Mouse (Mus musculus) midbrain, embryonic 14.5 days (tissue): ENCODE data around the gene Rtel1. TPM values are rescaled to one million over a fixed set of nuclear protein-coding genes. Genes with fewer than 3 reads are reported as not detected.

Source experiments
- ATAC-seq: fragments of 200-750 bp; cut with Nextera tagmentation; 2 replicates; pipeline ENCODE4 v1.8.0; 2017; ENCODE audit warnings: moderate number of reproducible peaks, moderate library complexity; ENCODE audit not compliant: low FRiP score, low TSS enrichment
- DNase-seq: peaks from one replicate; pipeline ENCODE4 v3.0.0-alpha.2; 2015
- H3K27ac ChIP-seq: fragments of 300-500 bp; sonication (generic); replicated peaks from 2 replicates; pipeline ENCODE4 v1.5.1; 2014; ENCODE audit warnings: mild to moderate bottlenecking, low read depth, low read length, moderate library complexity
- H3K27me3 ChIP-seq: fragments of 300-500 bp; sonication (generic); 2 replicates; pipeline ENCODE4 v1.6.1; 2014; ENCODE audit warnings: low read length, control low read depth, mixed read lengths; ENCODE audit not compliant: control insufficient read depth, insufficient read depth
- H3K36me3 ChIP-seq: fragments of 300-500 bp; sonication (generic); 2 replicates; pipeline ENCODE4 v1.6.1; 2014; ENCODE audit warnings: low read length, control low read depth; ENCODE audit not compliant: control insufficient read depth, insufficient read depth
- H3K4me1 ChIP-seq: fragments of 300-500 bp; sonication (generic); 2 replicates; pipeline ENCODE4 v1.6.1; 2014; ENCODE audit warnings: mild to moderate bottlenecking, antibody characterized with exemption, low read length, control low read depth; ENCODE audit not compliant: control insufficient read depth, insufficient read depth
- H3K4me2 ChIP-seq: fragments of 300-500 bp; sonication (generic); 2 replicates; pipeline ENCODE4 v1.6.1; 2014; ENCODE audit warnings: mild to moderate bottlenecking, low read length, moderate library complexity
- H3K4me3 ChIP-seq: fragments of 300-500 bp; sonication (generic); replicated peaks from 2 replicates; pipeline ENCODE4 v1.5.1; 2014; ENCODE audit warnings: low read depth, low read length
- H3K9ac ChIP-seq: fragments of 300-500 bp; sonication (generic); replicated peaks from 2 replicates; pipeline ENCODE4 v1.6.1; 2014; ENCODE audit warnings: mild to moderate bottlenecking, low read length, moderate library complexity
- H3K9me3 ChIP-seq: fragments of 300-500 bp; sonication (generic); 2 replicates; pipeline ENCODE4 v1.6.1; 2016; ENCODE audit warnings: low read length, control low read depth, mixed read lengths; ENCODE audit not compliant: control insufficient read depth
- WGBS: fragments of 180-500 bp; shearing (Covaris S2); extraction: QIAGEN DNeasy Blood & Tissue Kit; methylation state at CpG from one replicate; pipeline ENCODE4 v1.1.7; 2014; 5-methylcytosine and 5-hydroxymethylcytosine counted together
- polyA plus RNA-seq: library from polyadenylated mRNA; unstranded; fragments of >200 nt; fragmentation: Nextera tagmentation; extraction: Ambion mirVana; gene quantifications from 2 replicates; pipeline ENCODE4 v1.2.1, GENCODE M21; 2014

The Rtel1 gene
- polyA plus RNA-seq, 1 experiment from 2014 or later: 46.9 TPM

DNA sequence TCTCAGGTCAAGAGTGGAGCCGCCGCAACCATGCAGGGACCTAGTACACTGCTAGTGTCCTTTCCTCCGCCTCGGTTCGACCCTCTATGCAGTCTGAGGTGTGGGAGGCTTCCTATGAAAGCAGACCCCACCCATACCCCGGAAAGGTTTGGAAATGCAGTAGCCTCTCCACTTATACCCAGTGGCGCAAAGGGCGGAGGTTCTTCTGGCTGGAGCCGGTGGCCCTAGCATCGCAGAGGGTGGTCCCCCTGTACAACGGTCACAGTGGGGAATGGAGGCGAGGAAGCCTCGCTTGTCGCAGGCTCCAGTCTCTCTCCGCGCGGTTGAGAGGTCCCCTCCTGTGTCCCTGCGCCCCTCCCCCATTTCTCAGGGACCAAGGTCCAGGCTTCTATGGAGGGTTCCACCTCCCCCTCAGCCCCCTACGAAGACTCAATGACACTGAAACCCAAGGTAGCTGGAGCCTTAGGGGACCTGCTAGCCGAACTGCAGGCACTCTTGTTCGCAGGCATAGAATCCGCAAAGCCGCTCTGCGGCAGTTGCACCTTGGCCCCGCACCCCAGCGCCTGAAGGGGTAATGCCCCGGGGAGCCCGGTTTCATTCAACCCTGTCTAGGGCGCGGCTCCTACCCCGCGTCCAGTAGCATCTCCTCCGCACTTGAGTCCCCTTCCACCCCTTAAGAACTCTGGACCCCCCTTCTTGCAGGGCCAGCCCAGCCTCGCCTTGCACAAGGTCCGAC lies 6.0 kb upstream of the Rtel1 start:
- Histone ChIP-seq H3K36me3 (peaks cover 10% of the 10 kb centered on the region), H3K4me2 (peak overlapping the region; percentile 76), H3K27me3 (no peaks in the 10 kb centered on the region), H3K9ac (peak overlapping the region; percentile 96), H3K4me3 (peak overlapping the region; percentile 83), H3K9me3 (no peaks in the 10 kb centered on the region), H3K4me1 (peaks cover 24% of the 10 kb centered on the region), H3K27ac (peak overlapping the region; percentile 95)
- ATAC-seq (peak; percentile 63), DNase-seq (peak; percentile 71)
- WGBS: 1% methylated on average over 35 of the region's 35 CpGs

DNA sequence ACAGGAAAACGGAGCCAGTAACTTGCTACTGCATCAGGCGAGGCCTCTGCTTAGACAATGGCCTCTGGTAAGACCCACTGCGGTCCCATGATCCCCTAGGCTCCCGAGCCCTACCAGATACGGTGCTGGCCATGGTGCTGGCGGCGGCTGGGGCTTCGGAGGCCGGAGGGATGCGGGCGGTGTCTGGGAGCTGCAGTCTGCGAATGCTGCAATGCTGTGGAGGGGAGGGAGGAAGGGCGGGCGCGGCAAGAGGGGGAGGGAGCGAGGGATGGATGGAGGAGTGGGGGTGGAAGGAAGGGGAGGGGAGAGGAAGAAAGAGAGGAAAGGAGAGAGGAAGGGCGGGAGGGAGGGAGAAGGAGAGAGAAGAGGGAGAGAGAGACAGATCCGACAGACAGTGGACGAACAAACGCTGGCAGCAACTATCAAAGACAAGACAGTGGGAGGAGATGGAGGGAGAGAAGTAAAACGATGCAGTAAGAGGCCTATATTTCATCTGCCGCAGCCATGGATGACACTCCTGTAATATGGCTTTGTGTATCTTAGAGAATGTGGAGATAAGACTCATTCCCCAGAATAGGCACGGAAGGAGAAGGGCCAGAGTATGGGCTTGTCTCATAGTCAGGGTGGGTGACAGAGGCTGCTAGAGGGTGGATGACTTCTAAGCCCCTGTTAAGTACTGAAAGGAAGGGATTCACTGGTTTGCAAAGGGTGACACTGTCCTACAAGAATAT lies 5.3 kb upstream of the Rtel1 start, which contains the start of gene Stmn3:
Gene Stmn3 (minus strand): TSS at position 421 of the 731 bp plus-strand sequence.
- DNase-seq (peak; percentile 89), ATAC-seq (peak; percentile 83)
- Histone ChIP-seq H3K36me3 (peaks cover 3% of the 10 kb centered on the region; the same call in 1 of the 2 replicates), H3K4me2 (peak within 1 kb of the TSS; percentile 76), H3K27ac (peak within 1 kb of the TSS; percentile 95), H3K4me3 (peak within 1 kb of the TSS; percentile 83), H3K9me3 (no peaks in the 10 kb centered on the region), H3K9ac (peak within 1 kb of the TSS; percentile 96), H3K27me3 (no peaks in the 10 kb centered on the region), H3K4me1 (peaks cover 28% of the 10 kb centered on the region)
- WGBS: 2% methylated on average over 23 of the region's 23 CpGs

- H3K27ac ChIP-seq: 0 out of 2 replicates have a peak overlapping the region, but pooled peaks have one; percentile 78
- 17% methylated on average over 7 of the region's 7 CpGs for WGBS
- H3K4me1 ChIP-seq: peaks cover 14% of the 10 kb centered on the region
- H3K9ac ChIP-seq: peak overlapping the region; percentile 51
- ATAC-seq: no peak
- H3K36me3 ChIP-seq: peaks cover 32% of the 10 kb centered on the region
- no peaks in the 10 kb centered on the region for H3K9me3 ChIP-seq
- no peak for DNase-seq
- H3K4me3 ChIP-seq: peak overlapping the region; percentile 57
- peak overlapping the region; percentile 69 for H3K4me2 ChIP-seq
- no peaks in the 10 kb centered on the region for H3K27me3 ChIP-seq
Measured at GRCm38 (mm10) chr2:181320103-181320499, 562 bp downstream of the Rtel1 start.

- H3K9me3 ChIP-seq: no peaks in the 10 kb centered on the region
- no peak for DNase-seq
- 74% methylated on average over 5 of the region's 5 CpGs for WGBS
- no peak for ATAC-seq
- peaks cover 13% of the 10 kb centered on the region for H3K4me1 ChIP-seq
- no peaks in the 10 kb centered on the region for H3K27me3 ChIP-seq
- H3K27ac ChIP-seq: no peak overlapping the region
- peaks cover 51% of the 10 kb centered on the region for H3K36me3 ChIP-seq
- H3K4me2 ChIP-seq: no peak overlapping the region
- no peak overlapping the region for H3K9ac ChIP-seq
- no peak overlapping the region for H3K4me3 ChIP-seq
Measured at GRCm38 (mm10) chr2:181322136-181322535, 2.6 kb downstream of the Rtel1 start.

DNA sequence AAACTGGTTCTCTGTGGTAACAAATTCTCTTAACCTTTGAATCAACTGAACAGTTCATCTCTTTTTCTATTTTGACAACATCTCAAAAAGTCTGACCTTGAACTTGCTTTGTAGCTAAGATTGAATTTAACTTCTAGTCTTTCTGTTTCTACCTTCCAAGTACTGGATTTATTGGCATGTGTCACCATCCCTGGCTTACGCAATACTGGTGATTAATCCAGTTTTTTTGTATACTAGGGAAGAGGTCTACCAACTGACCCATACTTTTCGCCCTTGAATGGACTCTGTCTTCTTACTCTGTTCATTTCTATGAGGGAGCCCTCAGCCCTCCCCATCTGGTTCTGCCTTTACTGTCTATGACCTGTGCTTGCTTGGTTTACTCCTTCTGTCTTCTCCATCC lies 6.6 kb downstream of the Rtel1 start:
- Histone ChIP-seq H3K4me1 (no peaks in the 10 kb centered on the region), H3K4me3 (no peak overlapping the region), H3K36me3 (peaks cover 79% of the 10 kb centered on the region), H3K9me3 (no peaks in the 10 kb centered on the region), H3K4me2 (no peak overlapping the region), H3K27me3 (no peaks in the 10 kb centered on the region), H3K27ac (no peak overlapping the region), H3K9ac (no peak overlapping the region)
- WGBS: 93% methylated on average over 2 of the region's 2 CpGs
- ATAC-seq: no peak
- no peak for DNase-seq

GRCm38 (mm10) chr2:181332542-181332941 lies 13.0 kb downstream of the Rtel1 start:
- Histone ChIP-seq H3K4me2 (no peak overlapping the region), H3K4me1 (no peaks in the 10 kb centered on the region), H3K27ac (no peak overlapping the region), H3K27me3 (no peaks in the 10 kb centered on the region), H3K9me3 (no peaks in the 10 kb centered on the region), H3K4me3 (no peak overlapping the region), H3K36me3 (peaks cover 68% of the 10 kb centered on the region), H3K9ac (no peak overlapping the region)
- DNase-seq (no peak), ATAC-seq (no peak)

- Histone ChIP-seq H3K4me2 (no peak overlapping the region), H3K36me3 (peaks cover 68% of the 10 kb centered on the region), H3K4me3 (no peak overlapping the region), H3K9me3 (no peaks in the 10 kb centered on the region), H3K27ac (no peak overlapping the region), H3K27me3 (no peaks in the 10 kb centered on the region), H3K9ac (no peak overlapping the region), H3K4me1 (no peaks in the 10 kb centered on the region)
- ATAC-seq: no peak
- DNase-seq: peak; percentile 84
- 52% methylated on average over 3 of the region's 3 CpGs for WGBS
Measured at GRCm38 (mm10) chr2:181334023-181334422, 14.5 kb downstream of the Rtel1 start.

GRCm38 (mm10) chr2:181340426-181340825 lies 20.9 kb downstream of the Rtel1 start:
- Histone ChIP-seq H3K4me1 (no peaks in the 10 kb centered on the region), H3K4me3 (no peak overlapping the region), H3K9ac (no peak overlapping the region), H3K4me2 (no peak overlapping the region), H3K27me3 (no peaks in the 10 kb centered on the region), H3K36me3 (peaks cover 73% of the 10 kb centered on the region), H3K27ac (no peak overlapping the region), H3K9me3 (no peaks in the 10 kb centered on the region)
- 86% methylated on average over 4 of the region's 4 CpGs for WGBS
- ATAC-seq (no peak), DNase-seq (no peak)
